Mouse (Mus musculus): Measurements from ENCODE around the gene Gm47959.
"Not testable (repeated sequence)": the region's sequence is repeated elsewhere in the genome, so short reads cannot be mapped to it uniquely, and the experiment has no call there.

The Gm47959 gene

GRCm38 (mm10) chr1:83000306-83000705 lies at the start of gene Gm47959:
Gm47959 (plus strand) TSS chr1:83000548.
- in situ Hi-C loops (cut with MboI, MseI) = not testable (repeated sequence)

GRCm38 (mm10) chr1:82955913-82956312 lies 44.4 kb upstream of the Gm47959 start, which contains the start of gene Gm7544:
Gm7544 (minus strand) TSS chr1:82956013.
- in situ Hi-C loops (cut with MboI, MseI) = not testable (repeated sequence)

DNA sequence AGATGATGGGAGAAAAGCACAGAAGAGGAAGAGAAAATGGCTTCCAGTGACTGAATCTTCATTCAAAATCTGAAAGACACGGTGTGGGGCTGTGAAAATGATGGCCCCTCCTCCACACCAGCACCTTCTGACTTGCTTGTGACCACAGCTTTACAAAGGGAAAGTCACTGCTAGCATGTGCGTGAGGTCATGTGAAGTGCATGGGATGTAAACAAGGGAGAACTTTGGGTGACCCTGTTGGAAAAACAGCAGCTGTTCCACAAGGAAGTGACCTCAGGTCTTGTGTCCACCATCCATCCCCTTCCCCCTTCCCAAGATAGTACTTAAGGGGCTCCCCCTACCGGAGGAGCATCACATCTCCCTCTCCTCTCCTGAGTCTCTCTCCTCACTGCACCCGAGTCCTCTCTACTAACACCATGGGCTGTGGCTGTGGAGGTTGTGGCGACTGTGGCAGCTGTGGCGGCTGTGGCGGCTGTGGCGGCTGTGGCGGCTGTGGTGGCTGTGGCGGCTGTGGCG lies 40.4 kb upstream of the Gm47959 start, which contains the start of gene Gm47955:
Gm47955 (plus strand) TSS at position 417 of the 516 bp plus-strand sequence.
- in situ Hi-C loops (cut with MboI, MseI) = no loop called here

DNA sequence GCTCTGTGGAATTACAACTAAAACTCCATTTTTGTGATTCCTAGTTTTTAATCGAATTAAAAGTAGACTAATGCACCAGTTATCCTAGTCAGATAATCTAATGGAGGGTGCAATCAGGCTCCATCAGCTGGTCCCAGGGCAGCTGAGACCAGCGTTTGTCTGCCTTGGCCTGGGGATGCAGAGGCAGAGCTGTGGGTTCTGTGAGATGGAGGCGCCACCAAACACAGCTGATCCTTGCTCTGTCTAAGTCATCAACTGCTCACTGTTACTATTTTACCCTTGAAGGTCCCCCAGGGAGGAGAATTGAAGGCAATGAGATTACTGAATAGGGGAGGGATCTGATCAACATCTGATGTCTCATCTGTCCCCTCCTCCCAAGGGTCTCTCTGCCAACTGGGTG lies 33.9 kb upstream of the Gm47959 start:
- in situ Hi-C loops (cut with MboI, MseI) = no loop called here

DNA sequence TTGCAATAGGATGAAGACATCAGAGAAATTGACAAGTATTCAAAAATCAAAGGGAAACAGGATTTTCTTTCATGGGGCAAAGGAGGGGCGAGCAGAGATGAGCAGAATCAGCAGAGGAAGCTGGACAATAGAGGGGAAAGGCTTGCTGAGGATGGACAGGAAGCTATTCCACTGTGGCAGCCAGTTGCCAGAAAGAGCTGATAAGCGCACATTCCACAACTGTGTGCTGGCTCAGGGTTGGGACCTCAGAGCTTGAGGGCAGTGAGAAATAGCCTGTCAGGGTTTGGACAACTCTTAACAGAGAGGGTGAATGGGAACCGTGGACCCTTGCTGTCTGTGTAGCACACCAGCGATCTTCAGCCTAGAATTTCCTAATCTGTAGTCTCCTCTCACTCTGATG lies 28.3 kb upstream of the Gm47959 start:
- in situ Hi-C loops (cut with MboI, MseI) = no loop called here

DNA sequence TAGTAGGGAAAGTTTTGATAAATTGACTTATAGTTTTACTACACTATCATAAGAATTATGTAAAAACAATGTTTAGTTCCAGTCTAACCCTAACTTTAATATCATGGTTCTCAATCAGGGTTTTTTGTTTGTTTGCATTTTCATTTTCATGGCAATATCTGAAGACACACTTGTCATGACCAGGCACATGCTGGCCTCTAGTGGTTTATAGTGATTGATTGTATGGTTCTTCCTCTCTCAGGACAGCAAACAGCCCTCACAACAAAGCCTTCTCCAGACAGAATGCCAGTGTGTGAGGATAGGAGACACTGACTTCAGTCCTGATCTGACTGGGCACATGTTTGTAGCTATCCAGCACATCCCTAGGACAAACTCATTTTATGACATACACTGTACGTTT lies 27.1 kb upstream of the Gm47959 start:
- in situ Hi-C loops (cut with MboI, MseI) = no loop called here

DNA sequence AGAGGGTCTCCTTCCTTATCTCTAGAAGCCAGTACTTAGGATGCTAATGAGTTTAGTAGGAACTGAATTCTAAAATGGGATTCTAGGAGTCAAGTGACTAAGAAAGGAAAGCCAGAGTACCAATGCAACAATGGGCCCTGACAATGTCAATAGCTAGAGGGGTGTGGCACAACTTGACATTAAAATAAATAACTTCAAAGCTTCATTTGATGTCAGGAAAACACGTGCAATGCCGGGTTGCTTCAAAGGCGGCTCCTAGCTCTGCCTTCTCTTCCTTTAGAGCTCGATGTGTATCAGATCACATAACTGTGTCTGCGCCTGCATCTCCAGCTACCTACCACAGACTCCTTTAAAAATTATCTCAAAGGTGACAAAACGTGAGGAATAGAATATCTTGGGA lies 26.4 kb upstream of the Gm47959 start:
- in situ Hi-C loops (cut with MboI, MseI) = no loop called here

GRCm38 (mm10) chr1:82974342-82974741 lies 26.0 kb upstream of the Gm47959 start:
- in situ Hi-C loops (cut with MboI, MseI) = no loop called here

- in situ Hi-C loops (cut with MboI, MseI) = no loop called here
Measured at GRCm38 (mm10) chr1:82975750-82976149, 24.6 kb upstream of the Gm47959 start.

DNA sequence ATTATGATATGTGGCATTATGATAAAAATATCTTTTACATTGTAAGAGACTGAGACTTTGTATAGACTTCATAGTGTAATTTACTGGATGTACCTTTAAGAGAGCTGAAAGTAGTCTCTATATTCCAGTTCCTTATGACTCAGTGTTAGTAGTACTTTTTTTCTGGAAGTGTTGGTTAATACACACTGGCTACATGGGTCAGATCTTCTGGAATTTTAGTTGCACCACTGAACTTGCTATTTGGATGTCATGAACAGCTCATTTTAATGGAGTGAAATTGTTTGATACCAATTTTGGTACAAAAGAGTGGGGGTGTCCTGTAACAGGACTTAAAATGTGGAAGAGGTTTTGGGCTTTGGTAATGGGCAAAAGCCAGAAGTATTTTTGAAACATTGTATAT lies 22.5 kb upstream of the Gm47959 start:
- in situ Hi-C loops (cut with MboI, MseI) = no loop called here

- in situ Hi-C loops (cut with MboI, MseI) = loop anchor here (10.0 kb wide), 2 partner anchors 122 to 202 kb away; no protein-coding TSS in a partner anchor
Measured at GRCm38 (mm10) chr1:82986738-82987137, 13.6 kb upstream of the Gm47959 start.

DNA sequence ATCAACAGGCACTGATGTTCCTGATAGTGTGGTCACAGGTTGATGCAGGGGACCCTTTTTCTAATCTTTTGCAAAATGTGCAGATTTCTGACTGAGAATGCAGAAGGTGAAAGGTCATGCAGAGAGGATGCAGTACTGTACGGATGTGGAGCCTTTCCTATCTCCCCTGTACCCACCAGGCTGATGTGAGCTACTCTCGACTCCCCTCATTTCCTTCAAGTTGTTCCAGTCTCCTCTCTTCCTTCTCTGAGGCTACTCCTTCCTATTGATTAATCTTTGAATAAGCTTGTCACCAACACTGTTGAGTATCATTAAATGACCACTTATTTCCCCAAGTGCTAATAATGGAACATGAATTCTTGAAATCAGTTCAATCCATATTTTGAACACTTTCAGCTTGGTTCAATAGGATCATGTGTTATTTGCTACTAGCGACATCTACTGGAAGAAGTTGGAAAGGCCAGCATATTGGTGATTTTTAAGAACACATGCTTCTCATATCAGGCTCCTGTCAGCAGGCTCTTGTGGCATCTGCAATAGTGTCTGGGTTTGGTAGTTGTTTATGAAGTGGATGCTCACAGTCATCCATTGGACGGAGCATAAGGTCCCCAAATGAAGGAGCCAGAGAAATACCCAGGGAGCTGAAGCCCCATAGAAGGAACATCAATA lies 12.7 kb upstream of the Gm47959 start:
- in situ Hi-C loops (cut with MboI, MseI) = loop anchor here (10.0 kb wide), 2 partner anchors 123 to 203 kb away; no protein-coding TSS in a partner anchor

- in situ Hi-C loops (cut with MboI, MseI) = no loop called here
Measured at GRCm38 (mm10) chr1:82991062-82991461, 9.3 kb upstream of the Gm47959 start.

- in situ Hi-C loops (cut with MboI, MseI) = no loop called here
Measured at GRCm38 (mm10) chr1:82991596-82991995, 8.8 kb upstream of the Gm47959 start.

GRCm38 (mm10) chr1:82992093-82992492 lies 8.3 kb upstream of the Gm47959 start:
- in situ Hi-C loops (cut with MboI, MseI) = no loop called here

- in situ Hi-C loops (cut with MboI, MseI) = no loop called here
Measured at GRCm38 (mm10) chr1:82993947-82994346, 6.4 kb upstream of the Gm47959 start.

- in situ Hi-C loops (cut with MboI, MseI) = no loop called here
Measured at GRCm38 (mm10) chr1:83006218-83007179, 6.2 kb downstream of the Gm47959 start.

DNA sequence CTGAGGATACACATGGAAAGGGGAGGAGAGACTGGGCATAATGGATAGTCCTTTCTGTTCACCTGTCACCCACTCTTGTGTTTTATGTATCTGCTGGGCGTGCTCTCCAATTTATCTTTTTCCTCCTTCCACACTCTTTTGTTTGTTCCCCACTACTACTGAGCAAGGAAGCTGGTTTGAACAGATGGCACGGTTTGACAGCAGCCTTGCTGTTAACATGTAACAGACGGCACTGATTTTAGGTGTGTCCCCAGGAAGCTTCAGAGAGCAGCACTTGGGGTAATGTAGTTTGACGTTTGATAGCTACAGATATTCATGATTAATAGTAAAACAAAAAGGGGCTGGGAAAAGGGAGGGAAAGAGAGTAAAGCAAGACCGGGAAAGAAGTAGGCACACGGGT lies 7.1 kb downstream of the Gm47959 start:
- in situ Hi-C loops (cut with MboI, MseI) = no loop called here

DNA sequence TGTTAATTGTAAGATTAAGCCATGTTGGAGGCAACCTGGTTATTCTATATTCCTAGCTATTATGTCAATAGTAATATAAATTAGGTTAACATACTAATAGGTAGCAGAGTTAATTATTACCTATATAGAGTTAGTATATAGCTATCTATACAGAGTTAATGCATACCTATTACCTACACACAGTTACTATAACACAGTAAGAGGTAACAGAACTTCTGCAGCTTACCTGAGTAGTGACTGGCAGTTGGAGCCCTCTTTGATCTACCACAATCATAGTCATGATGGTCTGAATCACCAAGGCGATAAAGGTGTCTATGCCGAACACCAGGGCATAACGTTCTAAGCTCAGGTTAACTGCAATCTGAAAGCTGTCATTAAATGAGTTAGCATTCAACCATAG lies 14.1 kb downstream of the Gm47959 start:
- in situ Hi-C loops (cut with MboI, MseI) = no loop called here

DNA sequence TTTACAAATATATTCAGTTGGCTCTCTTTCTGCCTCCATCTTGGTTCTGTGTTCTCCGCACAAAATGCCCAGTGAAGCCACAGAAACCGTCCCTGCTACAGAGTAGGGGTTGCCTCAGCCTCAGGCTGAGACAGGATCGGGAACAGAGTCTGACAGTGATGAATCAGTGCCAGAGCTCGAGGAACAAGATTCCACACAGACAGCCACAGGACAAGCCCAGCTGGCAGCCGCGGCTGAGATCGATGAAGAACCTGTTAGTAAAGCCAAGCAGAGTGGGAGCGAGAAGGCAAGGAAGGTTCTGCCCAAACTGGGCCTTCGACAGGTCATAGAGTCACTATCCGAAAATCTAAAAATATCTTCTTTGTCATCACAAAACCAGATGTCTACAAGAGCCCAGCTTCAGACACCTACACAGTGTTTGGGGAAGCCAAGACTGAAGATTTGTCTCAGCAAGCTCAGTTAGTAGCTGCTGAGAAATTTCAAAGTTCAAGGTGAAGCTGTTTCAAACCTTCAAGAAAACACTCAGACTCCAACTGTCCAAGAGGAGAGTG lies 15.1 kb downstream of the Gm47959 start:
- in situ Hi-C loops (cut with MboI, MseI) = no loop called here

DNA sequence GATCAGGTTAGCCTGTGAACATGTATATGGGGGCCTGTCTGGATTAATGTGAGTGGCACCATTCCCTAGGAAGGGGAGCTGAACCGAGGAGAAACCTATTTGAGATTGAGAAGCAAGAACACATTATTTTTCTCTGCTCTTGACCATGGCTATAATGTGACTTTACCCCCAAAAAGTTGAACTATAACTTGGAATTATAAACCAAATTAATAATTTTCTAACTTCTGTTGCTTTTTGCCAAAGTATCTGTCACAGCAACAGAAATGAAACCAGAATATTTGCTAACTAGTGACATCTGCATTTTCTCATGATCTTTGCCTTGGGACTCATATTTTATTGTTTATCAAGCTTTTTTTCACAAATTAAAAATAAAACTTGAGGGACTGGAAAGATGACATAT lies 16.2 kb downstream of the Gm47959 start:
- in situ Hi-C loops (cut with MboI, MseI) = no loop called here

DNA sequence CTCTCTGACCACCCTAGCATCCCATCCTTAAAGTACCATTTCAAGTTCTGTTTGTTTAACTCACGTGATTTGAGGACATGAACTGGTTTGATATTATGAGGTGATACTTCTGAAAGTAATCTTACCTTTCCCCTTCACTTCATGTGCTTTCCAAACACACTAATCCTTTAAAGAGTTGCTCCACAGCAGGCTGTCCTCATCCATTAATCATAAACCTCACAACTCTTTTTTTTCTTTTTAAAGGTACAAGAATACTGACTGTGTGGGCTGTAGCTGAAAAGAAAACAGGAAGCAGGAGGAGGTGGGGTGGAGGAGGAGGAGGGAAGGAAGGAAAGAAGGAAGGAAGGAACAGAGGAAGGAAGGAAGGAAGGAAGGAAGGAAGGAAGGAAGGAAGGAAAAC lies 31.6 kb downstream of the Gm47959 start:
- in situ Hi-C loops (cut with MboI, MseI) = no loop called here

Measured in T-helper 2 cell (primary cell).